Mouse (Mus musculus) CD4-positive naive resting alpha-beta T cell, adult 76 days (primary cell): ENCODE data around the gene Rgs14. TPM values are rescaled to one million over a fixed set of nuclear protein-coding genes. Genes with fewer than 3 reads are reported as not detected.

Source experiments
- total RNA-seq: library from RNA; stranded (reverse); gene quantifications from one replicate; pipeline ENCODE4 v1.2.4, GENCODE M21; 2023

Rgs14 gene
- 84.0 TPM for total RNA-seq

GRCm38 (mm10) chr13:55369531-55370114 is at the start of gene Rgs14:
Gene Rgs14, plus strand, starts transcription at chr13:55369732.

GRCm38 (mm10) chr13:55319931-55320533 is 49.5 kb upstream of the Rgs14 start, which contains the start of gene Prelid1:
Gene Prelid1, plus strand, starts transcription at chr13:55320500.

GRCm38 (mm10) chr13:55321434-55322129 is 48.0 kb upstream of the Rgs14 start, which contains the start of gene Rab24:
Gene Rab24, minus strand, starts transcription at chr13:55321946.

GRCm38 (mm10) chr13:55329683-55330566 is 39.6 kb upstream of the Rgs14 start, which contains the start of gene Mxd3:
Gene Mxd3, minus strand, starts transcription at chr13:55329823.

GRCm38 (mm10) chr13:55362453-55363060 is 7.0 kb upstream of the Rgs14 start, which contains the start of gene Lman2:
Gene Lman2, minus strand, starts transcription at chr13:55362783.

GRCm38 (mm10) chr13:55398088-55398487 is 28.6 kb downstream of the Rgs14 start, which contains the start of gene Slc34a1:
Gene Slc34a1, plus strand, starts transcription at chr13:55398187.

GRCm38 (mm10) chr13:55414743-55415380 is 45.3 kb downstream of the Rgs14 start, which contains the start of gene Pfn3:
Gene Pfn3, minus strand, starts transcription at chr13:55415232.

GRCm38 (mm10) chr13:55426613-55427012 is 57.1 kb downstream of the Rgs14 start, which contains the start of gene F12:
Gene F12, minus strand, starts transcription at chr13:55426793.

Other genes starting within 250 kb of the Rgs14 start
- gene Gm17617, start 236.2 kb upstream of the Rgs14 start, total RNA-seq, result not detected
- gene Fgfr4, start 217.1 kb upstream of the Rgs14 start, total RNA-seq, result not detected
- gene Nsd1, start 159.9 kb upstream of the Rgs14 start, total RNA-seq, result 171 TPM
- gene Prelid1, start 49.2 kb upstream of the Rgs14 start, total RNA-seq, result 144 TPM
- 58.4 TPM for gene Rab24, start 47.8 kb upstream of the Rgs14 start, total RNA-seq
- 0.82 TPM for gene Mxd3, start 39.9 kb upstream of the Rgs14 start, total RNA-seq
- 104 TPM for gene Lman2, start 6.9 kb upstream of the Rgs14 start, total RNA-seq
- gene Slc34a1, start 28.5 kb downstream of the Rgs14 start, total RNA-seq, result not detected
- not detected for gene Pfn3, start 45.5 kb downstream of the Rgs14 start, total RNA-seq
- 1.1 TPM for gene F12, start 57.1 kb downstream of the Rgs14 start, total RNA-seq
- 405 TPM for gene Grk6, start 75.3 kb downstream of the Rgs14 start, total RNA-seq
- gene Prr7, start 94.5 kb downstream of the Rgs14 start, total RNA-seq, result 56.5 TPM
- 0.23 TPM for gene Dbn1, start 118.4 kb downstream of the Rgs14 start, total RNA-seq
- gene Pdlim7, start 143.9 kb downstream of the Rgs14 start, total RNA-seq, result 8.0 TPM
- 20.7 TPM for gene Dok3, start 159.6 kb downstream of the Rgs14 start, total RNA-seq
- 65.2 TPM for gene Ddx41, start 166.9 kb downstream of the Rgs14 start, total RNA-seq
- 147 TPM for gene Fam193b, start 201.4 kb downstream of the Rgs14 start, total RNA-seq
- 104 TPM for gene Tmed9, start 204.0 kb downstream of the Rgs14 start, total RNA-seq
- 21.6 TPM for gene B4galt7, start 230.2 kb downstream of the Rgs14 start, total RNA-seq